Mouse (Mus musculus) liver, postnatal 0 days (tissue): ENCODE measurements around the gene Stx1b.

Experiments
- CTCF ChIP-seq: sonication (generic); IDR thresholded peaks from 2 replicates; pipeline ENCODE4 v1.5.1; 2016; ENCODE audit warnings: antibody characterized with exemption, low read depth
- EP300 ChIP-seq: IDR thresholded peaks from 2 replicates; pipeline ENCODE4 v1.6.1; 2016; ENCODE audit warnings: antibody characterized with exemption, low read depth, mild to moderate bottlenecking

DNA sequence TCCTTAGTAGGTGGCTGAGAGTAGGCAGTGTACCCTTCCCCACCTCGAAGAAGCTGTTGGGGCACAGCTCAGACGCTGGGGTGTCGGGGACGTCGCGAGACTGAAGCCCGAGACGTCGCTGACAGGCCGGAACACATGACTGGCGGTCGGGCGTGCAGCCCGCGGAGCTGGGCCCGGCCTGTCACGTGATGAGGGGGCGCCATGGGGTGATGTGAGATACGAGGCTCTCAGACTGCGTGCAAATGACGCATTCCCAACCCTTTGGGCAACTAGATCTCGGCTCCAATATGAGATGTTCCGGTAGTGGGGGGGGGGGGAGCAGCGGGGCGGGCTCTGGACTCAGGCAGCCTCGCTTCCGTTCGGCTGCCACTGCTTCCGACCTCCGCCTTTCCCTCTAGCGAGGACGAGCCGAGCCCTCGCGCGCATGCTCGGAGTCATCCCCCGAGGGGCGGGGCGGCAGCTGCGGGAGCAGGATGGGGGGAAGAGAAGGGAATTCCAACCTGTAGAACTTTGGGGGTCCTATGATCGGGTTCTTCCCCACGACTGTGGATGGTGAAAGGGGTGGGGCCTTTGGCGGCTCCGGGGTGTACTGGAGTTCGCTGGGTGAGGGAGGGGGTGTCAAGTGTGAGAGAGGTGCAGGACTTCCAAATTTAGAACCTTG, 17.1 kb upstream of the Stx1b start:
- TF ChIP-seq CTCF = no peak
- TF ChIP-seq EP300 = peak; percentile 58; the same call in 1 of the 2 replicates
